Mouse (Mus musculus): ENCODE measurements around the gene Fam168a.

- TF ChIP-seq CTCF (conservative IDR thresholded peaks at IDR 0.05; ENCODE audit: low read length) = no peak
- no peak for TF ChIP-seq NANOG (IDR thresholded peaks at IDR 0.05; ENCODE audit: borderline replicate concordance, low read length)
Observed at GRCm38 (mm10) chr7:100770669-100771341, 64.4 kb downstream of the Fam168a start.

Measured in E14TG2a.4 (cell line).